Mouse (Mus musculus) liver, postnatal 0 days (tissue): ENCODE measurements around the gene Ptpn5.

Experiments used
- CTCF ChIP-seq: sonication (generic); IDR thresholded peaks from 2 replicates; pipeline ENCODE4 v1.5.1; 2016; ENCODE audit warnings: antibody characterized with exemption, low read depth
- EP300 ChIP-seq: IDR thresholded peaks from 2 replicates; pipeline ENCODE4 v1.6.1; 2016; ENCODE audit warnings: antibody characterized with exemption, low read depth, mild to moderate bottlenecking

- TF ChIP-seq CTCF (no peak), EP300 (no peak)
Observed at GRCm38 (mm10) chr7:47108779-47109189, 24.7 kb downstream of the Ptpn5 start.
